Mouse (Mus musculus) granulocyte monocyte progenitor cell, adult 5-6 weeks (primary cell): ENCODE data around the gene Fez2. TPM values are rescaled to one million over a fixed set of nuclear protein-coding genes. Genes with fewer than 3 reads are reported as not detected.
A peak's percentile ranks its signal among the peaks of the same experiment; 100 is the strongest.

Experiments used
- ATAC-seq: replicated peaks from 2 replicates; pipeline ENCODE4 v1.8.0; 2016; ENCODE audit warnings: mild to moderate bottlenecking, moderate TSS enrichment, inconsistent platforms; ENCODE audit not compliant: poor library complexity, severe bottlenecking
- total RNA-seq, 2 experiments: library from RNA; stranded (forward) in 1 of 2; stranded (reverse) in 1 of 2; fragments of 200-712, 200-1000 nt in 1 of 2; fragments of >200 nt in 1 of 2; fragmentation: Nextera tagmentation in 1 of 2; gene quantifications; 2 replicates each; pipeline ENCODE4 v1.2.3; 2014 to 2017

Fez2 gene
- total RNA-seq (2014; fragmentation: Nextera tagmentation) (5.6 and 9.2 TPM in 2 replicates), total RNA-seq (2017) (10.6 and 13.0 TPM in 2 replicates)

DNA sequence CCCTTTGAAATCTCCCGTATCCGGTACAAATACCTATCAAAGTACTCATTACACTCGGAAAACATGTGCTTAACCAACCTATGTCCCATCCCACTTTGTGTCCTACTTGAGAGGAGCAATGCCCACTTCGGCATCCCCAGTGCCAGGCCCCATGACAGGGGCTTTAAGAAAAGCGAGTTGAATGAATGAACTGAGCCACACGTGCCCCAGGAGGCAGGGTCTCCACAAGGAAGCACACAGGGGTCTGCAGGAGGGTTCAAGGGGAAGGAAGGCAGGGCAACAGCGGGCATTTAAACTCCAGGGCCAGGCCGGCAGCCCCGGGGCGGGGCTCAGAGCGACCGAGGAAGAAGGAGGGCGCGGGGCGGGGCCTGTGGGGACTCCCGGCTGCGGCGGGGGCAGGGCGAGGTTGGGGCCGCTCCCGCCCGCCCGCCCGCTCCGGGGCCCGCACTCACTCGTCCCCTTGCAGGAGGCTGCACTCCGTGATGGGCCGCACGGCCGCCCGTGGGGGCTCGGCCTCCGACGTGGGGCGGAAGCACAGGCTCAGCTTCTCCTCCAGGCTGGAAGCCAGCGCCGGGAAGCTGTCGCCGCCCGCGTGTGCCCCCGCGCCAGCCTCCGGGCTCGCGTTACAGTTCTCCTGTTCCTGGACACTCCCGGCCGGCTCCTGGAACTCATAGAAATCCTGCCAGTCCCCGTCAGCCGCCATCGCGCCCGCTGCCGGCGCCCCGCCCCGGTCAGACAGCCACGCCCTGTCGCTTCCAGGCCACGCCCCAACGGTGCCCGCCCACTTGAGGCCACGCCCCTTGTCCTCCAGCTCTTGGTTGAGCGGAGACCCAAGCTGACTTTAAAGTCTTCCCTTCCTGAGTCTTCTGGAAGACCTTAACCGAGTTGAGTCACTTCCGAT lies at the start of gene Fez2:
Fez2 (minus strand) TSS at position 772 of the 901 bp plus-strand sequence.
- ATAC-seq = peak; percentile 88

DNA sequence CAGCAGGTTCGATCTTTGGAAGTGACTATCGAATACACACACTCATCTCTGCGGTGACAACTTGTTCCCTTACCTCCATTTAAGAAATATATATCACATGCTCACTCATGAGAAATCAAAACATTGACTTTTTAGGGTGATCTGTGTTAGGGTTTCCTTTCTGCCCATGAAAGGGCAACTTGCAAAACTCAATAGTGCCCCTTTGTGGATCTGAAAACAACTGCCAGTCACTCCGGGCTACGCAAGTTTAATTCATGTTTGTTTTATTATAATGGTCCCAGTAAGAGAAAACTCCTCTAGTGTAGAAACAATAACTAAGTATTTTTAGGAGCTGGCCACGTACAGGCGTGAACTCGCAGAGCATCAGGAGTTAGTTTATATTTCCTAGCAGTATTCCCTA lies 47.5 kb upstream of the Fez2 start:
- ATAC-seq = no peak

DNA sequence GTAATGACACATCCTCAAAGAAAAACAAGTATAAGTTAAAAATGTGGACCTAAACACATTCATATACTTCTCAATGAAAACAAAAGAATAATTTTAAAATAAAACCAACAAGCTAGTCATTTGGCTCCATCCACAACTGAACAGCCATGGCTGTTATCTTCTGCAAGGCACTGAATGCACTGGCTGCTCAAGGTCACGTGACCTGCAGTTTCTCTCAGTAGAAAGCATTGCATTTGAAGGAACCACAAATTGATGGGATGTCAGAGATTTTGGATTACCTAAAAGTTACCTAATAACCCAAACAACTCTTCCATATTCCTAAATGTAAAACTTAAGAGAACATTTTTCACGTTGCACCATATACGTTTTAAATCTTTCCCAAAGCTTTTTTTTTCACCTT lies 47.1 kb upstream of the Fez2 start:
- ATAC-seq = no peak

DNA sequence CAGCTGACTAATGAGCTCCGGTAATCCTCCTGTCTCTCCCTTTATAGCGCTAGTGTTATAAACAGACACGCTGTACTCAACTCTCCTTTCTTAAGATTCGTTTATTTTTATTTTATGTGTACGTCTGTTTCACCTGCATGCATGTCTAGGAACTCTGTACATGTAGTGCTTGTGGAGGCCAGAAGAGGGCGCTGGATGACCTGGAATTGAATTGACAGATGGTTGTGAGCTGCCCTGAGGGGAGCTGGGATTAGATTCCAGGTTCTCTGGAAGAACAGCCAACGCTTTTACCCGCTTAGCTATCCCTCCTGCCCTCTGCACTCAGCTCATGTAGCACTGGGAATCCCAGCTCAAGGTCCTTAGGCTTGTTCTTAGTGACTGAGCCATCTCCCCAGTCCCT lies 42.2 kb upstream of the Fez2 start:
- no peak for ATAC-seq

DNA sequence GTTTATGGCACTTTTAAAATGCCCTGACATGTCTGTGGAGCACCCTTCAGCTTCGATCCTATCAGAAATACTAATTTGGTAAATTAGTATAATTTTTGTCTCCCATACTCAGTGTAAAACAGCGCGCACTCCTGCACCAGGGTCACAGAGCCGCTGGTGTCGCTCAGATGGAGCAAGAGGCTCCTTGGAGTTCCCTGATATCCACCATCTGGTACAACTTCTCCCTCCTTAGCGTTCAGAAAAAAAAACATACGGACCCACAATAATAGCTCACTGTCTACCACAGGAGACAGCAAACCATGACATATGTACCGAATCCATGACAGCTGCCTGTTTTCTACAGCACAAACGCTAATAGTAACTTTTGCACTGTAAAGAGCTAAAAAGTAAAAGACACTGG lies 37.6 kb upstream of the Fez2 start:
- ATAC-seq = no peak

DNA sequence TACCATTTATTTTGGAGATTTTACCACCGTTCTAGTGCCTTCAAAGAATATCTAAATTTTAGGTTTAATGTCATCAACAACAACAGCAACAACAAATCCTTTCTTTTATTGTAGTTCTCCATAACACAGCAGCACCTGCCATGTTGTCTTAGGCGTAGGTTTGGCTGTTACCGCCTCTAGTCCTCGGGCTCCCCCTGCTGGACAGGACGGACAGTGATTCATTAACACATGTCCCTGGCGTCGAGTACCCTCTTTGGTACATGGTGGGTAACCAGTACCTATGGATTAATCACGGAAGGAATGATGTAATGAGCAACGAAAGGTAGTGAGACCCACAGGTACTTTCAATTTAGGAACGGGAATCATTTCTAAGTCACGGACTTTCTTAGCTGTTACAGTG lies 37.2 kb upstream of the Fez2 start:
- ATAC-seq = peak; percentile 95

DNA sequence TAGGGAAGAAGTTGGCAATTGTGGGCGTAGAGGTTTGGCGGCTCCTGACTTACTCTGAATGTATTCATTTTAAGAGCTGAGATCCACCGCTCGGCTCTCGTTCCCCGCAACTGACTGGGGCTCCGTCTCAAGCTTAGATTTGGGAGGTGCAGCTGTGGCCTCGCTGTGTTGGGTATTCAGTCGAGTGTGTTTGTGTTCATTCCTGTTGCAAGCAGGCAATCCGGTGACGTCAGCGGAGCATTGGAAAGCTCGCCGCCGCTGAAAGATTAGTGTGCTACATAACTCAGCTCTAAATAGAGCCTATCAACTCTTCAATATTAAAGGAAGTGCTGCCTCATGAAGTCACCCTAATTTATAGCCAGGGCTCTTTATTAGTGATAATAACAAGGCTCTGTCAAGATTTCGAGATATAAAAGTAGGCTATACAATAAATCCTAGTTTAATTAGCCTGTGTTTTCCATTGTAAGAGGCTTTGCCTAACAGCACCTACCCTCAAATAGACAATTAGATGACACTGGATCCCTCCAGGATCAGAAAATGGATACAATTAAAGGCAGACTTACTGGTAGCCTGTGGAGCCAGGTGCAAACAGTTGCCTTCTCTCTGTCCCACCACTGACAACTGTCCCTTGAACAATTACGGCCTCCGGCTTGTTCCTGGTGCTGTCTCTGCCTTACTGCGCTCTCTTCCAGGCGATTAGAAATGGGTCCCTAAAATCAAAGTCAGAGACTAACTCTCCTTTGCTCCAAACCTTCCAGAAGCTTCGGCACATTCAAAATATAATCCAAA lies 36.4 kb upstream of the Fez2 start:
- ATAC-seq = no peak

DNA sequence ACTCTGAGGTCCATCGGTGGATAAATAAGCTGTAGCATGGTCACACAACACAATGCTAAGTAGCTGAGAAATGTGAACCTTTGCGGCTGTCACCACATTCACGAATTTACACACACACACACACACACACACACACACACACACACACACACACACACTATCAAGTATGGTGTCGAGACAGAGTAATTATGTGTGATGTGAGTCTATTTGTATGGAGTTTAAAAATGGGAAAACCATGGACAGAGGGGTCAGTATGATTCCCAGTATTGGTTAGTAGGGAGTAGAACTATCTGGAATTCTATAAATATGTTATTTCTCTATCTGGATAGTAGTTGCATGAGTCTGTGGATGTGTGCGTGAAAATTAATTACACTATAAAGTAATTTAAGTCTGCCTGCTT lies 35.6 kb upstream of the Fez2 start:
- no peak for ATAC-seq

DNA sequence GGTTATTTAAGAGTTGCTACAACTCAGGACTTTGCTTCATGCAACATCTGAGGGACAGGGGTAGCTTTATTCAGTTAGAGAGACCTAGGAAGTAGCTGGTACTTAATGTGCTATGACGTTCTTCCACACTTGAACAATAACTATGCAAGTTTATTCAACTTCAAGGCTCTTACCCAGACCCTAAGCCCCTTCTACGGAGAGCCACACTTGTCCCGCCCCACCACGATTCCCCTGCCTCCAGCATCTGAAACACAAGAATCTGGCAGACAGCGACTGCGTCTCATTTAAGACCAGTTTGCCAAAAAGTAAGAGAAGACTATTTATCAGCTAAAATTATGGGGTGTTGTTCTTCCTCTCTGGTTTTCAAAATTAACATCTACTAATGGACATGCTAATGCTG lies 33.9 kb upstream of the Fez2 start:
- no peak for ATAC-seq

DNA sequence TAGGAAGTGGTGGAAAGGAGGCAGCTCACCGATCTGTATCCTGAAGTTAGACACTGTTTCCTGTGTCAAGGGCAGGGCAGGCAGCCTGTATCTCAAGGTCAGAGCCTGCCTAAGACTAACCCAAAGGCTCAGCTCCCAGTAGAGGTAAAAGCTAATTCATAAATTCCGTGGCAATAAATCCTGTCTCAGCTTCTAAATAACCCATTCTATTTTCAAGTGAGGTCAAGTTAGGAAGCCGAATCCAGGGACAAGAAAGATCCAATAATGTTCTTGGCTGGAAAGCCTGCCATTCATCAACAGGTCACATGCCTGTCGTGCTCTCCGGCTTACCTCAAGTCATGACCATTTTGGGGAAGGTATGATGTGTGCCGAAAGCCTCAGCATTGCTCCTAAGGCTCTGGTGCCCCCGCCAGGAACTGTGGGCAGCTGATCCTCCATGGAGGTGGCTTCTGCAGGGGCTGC lies 33.4 kb upstream of the Fez2 start:
- peak; percentile 35; the same call in 1 of the 2 replicates for ATAC-seq

DNA sequence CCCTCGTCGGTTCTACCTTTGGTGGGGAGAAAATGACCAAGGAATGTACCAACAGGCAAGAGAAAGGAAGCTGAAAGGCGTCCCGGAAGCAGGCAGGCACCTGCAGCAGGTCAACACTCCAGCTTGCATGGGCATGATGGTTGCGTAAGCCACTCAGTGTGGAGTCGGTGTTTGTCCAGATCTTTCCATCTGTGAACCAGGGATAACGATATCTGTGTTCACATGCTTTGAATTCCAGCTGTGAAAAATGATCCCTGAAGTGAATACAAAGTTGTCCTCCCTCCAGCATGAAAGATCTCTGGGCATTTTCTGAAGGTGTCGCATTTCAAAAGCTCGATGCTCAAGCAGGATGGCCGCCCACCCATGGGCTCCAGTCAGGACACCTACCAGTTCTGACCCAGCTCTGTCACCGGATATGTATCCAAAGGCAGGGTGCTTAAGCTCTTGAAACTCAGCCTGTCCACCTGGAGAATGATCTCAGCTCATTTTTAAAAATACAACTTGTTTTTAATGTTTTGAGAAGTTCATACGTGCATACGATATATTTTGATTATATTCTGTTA lies 31.8 kb upstream of the Fez2 start:
- ATAC-seq = no peak

DNA sequence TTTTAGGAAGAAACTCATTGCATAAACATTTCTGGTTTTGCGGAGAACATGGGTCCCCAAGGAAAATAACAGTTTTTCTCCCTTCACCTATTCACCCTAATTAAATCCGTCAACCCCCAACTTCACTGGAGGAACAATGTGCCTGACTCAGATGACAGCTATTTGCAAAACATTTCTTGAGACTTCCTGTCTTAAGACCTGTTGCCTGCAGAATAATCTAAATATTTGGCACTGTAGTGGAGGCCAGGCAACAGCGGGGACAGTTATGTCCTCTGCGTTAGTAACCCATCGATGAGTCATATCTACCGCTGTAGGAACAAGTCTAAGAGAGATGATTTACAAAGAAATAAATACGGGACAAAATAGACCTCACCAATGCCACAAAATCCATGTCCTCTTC lies 26.9 kb upstream of the Fez2 start:
- no peak for ATAC-seq

DNA sequence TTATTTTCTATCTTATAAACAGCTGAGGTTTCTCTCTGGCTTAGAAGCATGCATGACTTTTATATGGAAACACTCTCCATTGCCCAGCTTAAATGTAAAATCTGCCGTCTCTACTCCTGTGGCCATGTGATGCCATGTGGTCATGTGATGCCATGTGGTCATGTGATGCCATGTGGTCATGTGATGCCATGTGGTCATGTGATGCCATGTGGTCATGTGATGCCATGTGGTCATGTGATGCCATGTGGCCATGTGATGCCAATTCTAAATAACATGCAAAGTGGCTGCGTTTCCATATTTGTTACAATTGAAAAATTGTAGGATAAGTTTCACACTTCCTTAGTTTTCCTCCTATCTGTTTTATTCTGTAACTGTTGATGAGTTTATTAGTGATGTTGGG lies 22.8 kb upstream of the Fez2 start:
- no peak for ATAC-seq

DNA sequence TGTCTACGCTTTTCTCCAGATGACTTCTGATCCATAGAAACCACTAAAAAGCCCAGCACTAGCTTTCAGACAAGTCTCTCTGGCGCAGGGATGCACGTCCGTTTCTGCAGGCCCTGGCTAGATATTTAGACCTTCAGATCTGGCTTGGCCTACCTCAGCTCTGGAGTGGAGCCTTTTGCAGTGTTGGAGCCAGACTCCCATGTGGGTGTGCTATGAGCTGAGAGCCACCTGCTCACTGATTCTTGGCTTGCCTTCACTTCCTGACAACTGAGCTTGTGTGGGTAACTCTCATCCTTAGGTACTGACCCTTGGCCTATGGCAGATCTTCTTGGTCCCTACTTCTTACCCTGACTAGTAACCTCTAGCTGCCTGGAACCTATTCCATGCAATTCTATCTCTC lies 19.2 kb upstream of the Fez2 start:
- ATAC-seq = no peak

DNA sequence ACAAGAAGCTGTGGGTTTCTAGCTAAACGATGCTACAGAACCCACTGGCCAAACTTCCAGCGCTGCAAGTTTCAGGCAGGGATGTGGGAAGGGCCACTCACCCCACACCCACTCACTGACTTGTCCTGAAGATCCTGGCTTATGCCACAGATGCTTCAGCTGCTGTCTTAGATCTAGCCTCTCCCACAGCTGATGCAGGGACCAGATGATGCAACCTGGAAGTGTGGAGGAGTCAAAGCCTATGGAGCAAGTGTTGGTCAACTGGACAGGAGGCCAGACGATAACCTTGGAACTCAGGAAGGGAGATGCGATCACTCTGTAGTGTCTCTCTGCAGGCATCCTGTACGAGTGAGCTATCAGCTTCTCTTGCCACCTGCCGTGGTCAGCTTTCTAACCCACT lies 17.7 kb upstream of the Fez2 start:
- ATAC-seq = no peak

DNA sequence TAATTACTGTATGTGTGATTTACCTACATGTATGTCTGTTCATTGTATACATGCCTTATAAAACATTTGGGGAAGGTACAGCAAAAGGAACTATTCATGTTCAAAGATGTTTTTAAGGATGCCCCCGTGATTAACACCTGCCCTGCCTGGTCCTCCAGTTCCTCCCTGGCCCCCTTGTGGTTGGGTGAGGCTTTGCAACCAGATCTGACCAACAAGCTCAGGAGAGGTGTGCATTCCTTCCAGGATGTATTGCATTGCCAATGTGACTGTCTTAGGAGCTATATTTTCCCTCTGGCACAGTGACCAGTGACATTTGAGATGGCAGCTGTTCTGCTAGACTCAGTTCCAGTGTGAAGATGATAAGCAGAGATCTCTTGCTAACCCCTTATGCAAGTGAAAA lies 16.8 kb upstream of the Fez2 start:
- peak; percentile 91 for ATAC-seq

DNA sequence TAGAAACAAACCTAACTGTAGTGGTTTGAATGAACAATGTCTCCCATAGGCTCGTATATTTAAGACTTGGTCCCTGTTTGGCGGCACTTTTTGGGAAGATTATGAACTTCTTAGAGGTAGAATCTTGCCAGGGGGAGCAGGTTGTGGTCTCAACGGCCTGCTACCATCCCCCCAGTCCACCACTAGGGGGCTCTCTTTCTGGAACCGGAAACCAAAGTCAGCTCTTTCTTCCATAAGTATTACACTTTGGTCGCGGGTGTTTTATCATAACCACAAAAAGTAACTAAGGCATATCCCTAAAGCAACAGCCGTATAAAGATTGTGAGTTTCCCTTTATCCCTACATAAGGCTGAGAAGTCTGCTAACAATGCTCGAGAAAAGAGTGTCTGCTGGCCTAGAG lies 12.4 kb upstream of the Fez2 start:
- ATAC-seq = peak; percentile 48

DNA sequence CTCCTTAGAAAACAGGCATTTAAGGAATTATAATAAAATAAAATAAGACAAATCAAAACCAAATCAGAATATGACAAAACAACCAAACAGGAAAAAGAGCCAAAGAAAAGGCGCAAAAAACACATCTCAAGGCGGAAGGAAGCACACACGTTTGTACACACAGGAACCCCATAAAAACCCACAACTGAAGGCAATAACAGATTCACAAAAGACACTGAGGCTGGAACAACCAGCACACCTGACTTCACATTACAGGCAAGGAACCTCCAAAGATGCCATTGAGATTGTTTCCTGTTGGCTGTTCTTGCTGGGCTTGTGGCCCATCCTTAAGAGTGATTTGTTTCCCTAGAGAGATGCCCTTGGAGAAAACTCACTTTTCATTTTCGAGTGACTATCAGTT lies 11.1 kb upstream of the Fez2 start:
- ATAC-seq = no peak

DNA sequence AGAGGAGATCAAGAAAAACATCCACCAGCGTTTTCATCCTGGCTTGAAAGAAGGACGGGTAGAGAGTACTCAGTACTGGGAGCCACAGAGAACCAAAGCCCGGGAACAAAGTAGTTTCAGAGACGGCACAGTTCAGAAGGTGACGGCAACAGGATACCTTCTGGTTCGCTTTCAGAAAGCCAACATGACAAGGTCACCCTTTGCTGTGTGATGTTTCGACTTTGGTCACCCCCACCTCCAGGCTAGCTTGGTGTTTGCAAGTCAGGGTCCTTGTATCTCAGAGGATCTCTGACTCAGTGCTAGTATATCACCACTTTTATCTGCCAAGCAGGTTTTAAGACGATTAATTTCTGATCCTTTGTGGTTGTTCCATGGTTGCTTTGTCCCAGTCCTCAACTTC lies 7.1 kb upstream of the Fez2 start:
- ATAC-seq = no peak

DNA sequence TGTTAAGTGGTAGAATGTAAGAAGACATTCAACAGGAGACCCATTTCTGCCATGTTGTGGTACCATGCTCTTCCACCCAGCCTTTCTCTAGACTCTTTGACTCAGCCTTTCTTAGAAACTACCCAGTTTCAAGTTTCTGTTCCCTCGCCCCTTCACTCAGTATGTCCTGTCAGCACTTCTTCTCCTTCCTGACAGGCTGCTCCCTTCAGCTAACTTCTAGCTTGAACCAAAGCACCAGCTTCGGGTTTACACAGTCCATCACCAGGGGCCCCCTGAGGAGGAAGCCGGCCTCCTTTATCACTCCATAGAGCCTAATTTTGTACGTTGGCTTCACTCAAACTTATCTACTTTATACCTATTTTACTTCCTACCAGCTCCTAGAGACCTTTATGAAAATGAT lies 1.3 kb upstream of the Fez2 start:
- ATAC-seq = no peak

DNA sequence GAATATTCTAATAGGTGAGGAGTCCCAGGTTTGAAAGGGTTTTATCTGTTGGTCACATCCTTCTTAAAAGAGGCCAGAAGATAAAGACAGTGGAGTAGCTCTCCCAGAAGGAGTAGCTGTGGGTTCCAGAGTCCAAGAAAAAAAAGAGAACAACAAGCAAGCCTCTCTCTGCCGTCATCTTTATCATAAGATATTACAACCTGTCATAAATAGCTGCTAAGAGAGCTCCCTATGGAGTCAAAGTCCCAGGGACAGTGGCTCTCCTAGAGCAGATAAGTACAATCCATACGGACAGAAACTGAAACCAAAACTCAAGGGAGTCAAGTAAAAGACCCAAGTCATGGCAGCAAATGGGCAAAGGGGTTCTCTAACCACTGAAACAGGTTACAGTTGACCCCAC lies 2.7 kb downstream of the Fez2 start:
- no peak for ATAC-seq
